Mouse (Mus musculus) CD4-positive naive resting alpha-beta T cell, adult 57 days (primary cell): ENCODE data around the gene Sly. TPM values are rescaled to one million over a fixed set of nuclear protein-coding genes. Genes with fewer than 3 reads are reported as not detected.

Experiments used
- total RNA-seq: library from RNA; stranded (reverse); gene quantifications from one replicate; pipeline ENCODE4 v1.2.4, GENCODE M21; 2023

Gene Sly
- total RNA-seq: not detected

DNA sequence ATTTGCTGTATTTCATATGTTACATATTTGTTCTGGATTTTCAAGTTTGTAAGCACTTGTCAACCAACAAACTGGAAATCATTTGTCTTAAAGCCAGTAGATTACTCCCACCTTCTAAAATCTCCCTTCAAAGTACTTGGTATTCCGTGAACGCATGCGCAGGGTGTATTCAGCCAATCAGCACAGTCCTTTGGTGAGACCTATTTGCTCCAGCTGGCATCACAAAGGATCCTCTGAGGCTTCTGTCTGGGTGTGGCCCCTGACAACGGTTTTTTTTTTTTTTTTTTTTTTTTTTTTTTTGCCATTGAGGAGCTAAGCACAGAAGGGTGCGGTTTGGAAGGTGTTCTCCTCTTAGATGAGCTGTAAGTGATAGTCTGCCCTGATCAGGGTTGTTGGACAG, at the start of gene Sly:
TSS of gene Sly (plus strand) at position 301 of the 400 bp plus-strand sequence.

